7 mouse cellular contexts compared by ENCODE assay signal in the genomic region with DNA sequence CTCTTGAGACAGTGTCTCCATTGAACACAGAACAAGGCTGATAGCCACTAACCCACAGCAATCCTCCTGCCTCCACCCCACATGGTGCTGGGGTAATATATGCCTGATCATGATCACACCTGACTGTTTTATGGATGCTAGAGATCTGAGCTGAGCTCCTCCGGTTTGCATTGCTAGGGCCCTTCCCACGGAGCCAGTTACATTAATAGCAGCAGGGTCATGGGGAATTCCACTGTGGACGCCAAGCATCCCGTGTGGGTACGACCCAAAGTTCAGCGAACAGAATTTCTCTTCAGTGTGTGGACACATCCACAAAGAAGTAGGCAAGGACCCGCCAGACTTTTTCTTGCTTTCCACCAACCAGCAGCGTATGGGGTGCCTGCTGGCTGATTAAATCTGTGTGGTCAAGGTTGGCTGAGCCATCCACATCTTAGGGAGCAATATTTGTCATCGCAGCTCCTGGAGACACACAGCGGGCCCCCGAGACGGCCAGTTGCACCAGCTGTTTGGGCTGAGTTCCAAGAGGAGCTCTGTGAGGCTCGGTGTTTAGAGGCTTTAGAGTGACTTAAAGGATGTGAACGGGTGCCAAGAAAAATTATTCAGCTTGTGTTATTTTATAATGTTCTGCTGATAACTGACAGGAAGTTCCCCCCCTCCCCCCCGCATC. TPM values are rescaled to one million over a fixed set of nuclear protein-coding genes. Genes with fewer than 3 reads are reported as not detected.
DNase-seq lines count a peak whose midpoint lies in the region; ATAC-seq and TF ChIP-seq lines count a peak whose summit lies in the region.

No protein-coding gene starts in this region.

- no peaks in the 10 kb centered on the region for H3K36me3 ChIP-seq in neural tube, embryonic 13.5 days
- H3K36me3 ChIP-seq in myocyte (ENCODE audit: control insufficient read depth, insufficient read depth) = no peaks in the 10 kb centered on the region

- no peak for ATAC-seq in neural tube, embryonic 13.5 days (ENCODE audit: low read depth)
- ATAC-seq in erythroblast, adult 5-6 weeks (replicated peaks; ENCODE audit: low FRiP score, poor library complexity, severe bottlenecking) = peak; percentile 13; the same call in 1 of the 2 replicates
- peak; percentile 43 to 44; a peak in 3 of 4 replicates for ATAC-seq in hematopoietic stem cell, adult 5-6 weeks (replicated peaks in 1 of 2; ENCODE audit: insufficient read depth in 1 of 2, low FRiP score in 2 of 2, low TSS enrichment in 1 of 2, low read depth in 1 of 2, poor library complexity in 2 of 2, severe bottlenecking in 2 of 2)

- no peak overlapping the region for H3K4me3 ChIP-seq in neural tube, embryonic 13.5 days
- no peak overlapping the region for H3K4me3 ChIP-seq in myocyte

- H3K9ac ChIP-seq in neural tube, embryonic 13.5 days = 0 out of 2 replicates have a peak overlapping the region, but pooled peaks have one; percentile 22

- TF ChIP-seq POLR2A in myocyte (IDR thresholded peaks at IDR 0.05; ENCODE audit: insufficient read length, low read depth) = no peak

- peaks cover 43% of the 10 kb centered on the region for H3K4me1 ChIP-seq in neural tube, embryonic 13.5 days (replicated peaks)

- H3ac ChIP-seq in myocyte (ENCODE audit: control insufficient read depth, insufficient read length) = no peak overlapping the region

- H3K79me2 ChIP-seq in myocyte (ENCODE audit: control insufficient read depth, insufficient read depth) = no peaks in the 10 kb centered on the region

- WGBS in neural tube, embryonic 13.5 days = 49% methylated on average over 15 of the region's 15 CpGs

- peaks cover 56% of the 10 kb centered on the region for H3K27me3 ChIP-seq in neural tube, embryonic 13.5 days
- no peaks in the 10 kb centered on the region for H3K27me3 ChIP-seq in myocyte (ENCODE audit: control insufficient read depth, insufficient read depth, insufficient read length)

- H3K27ac ChIP-seq in neural tube, embryonic 13.5 days (replicated peaks) = peak overlapping the region; percentile 52

- DNase-seq in neural tube, embryonic 10.5 days (ENCODE audit: extremely low spot score, low spot score) = no peak
- no peak for DNase-seq in right cerebral cortex, postnatal 10 days (ENCODE audit: low spot score in 2 of 2)
- DNase-seq in cerebellum, adult 8-10 months = no peak

- no peak overlapping the region for H3K4me2 ChIP-seq in neural tube, embryonic 13.5 days
- H3K4me2 ChIP-seq in myocyte (ENCODE audit: low read depth) = peak overlapping the region; percentile 50

- no peaks in the 10 kb centered on the region for H3K9me3 ChIP-seq in neural tube, embryonic 13.5 days

TF ChIP-seq in myocyte, 11 proteins besides CTCF, POLR2A, EP300 and RAD21:
- 0 out of 2 replicates have a peak, but pooled peaks have one; percentile 1 for TF ChIP-seq CEBPB (IDR thresholded peaks at IDR 0.05; ENCODE audit: insufficient read depth, poor library complexity, severe bottlenecking)
- no peak for TF ChIP-seq MAX (IDR thresholded peaks at IDR 0.05; ENCODE audit: low read depth)
- no peak for TF ChIP-seq POLR2AphosphoS2 (IDR thresholded peaks at IDR 0.05; ENCODE audit: insufficient read length, low read depth)
- peak in 1 of 3 experiments; percentile 39 for TF ChIP-seq MYOD1 (IDR thresholded peaks at IDR 0.05; ENCODE audit: control insufficient read depth in 1 of 3, insufficient read length in 2 of 3, low read depth in 2 of 3)
- no peak for TF ChIP-seq SRF (IDR thresholded peaks at IDR 0.05; ENCODE audit: control insufficient read depth, insufficient read length, low read depth)
- TF ChIP-seq TCF3 (IDR thresholded peaks at IDR 0.05; ENCODE audit: insufficient read length, low read depth) = no peak
- TF ChIP-seq TCF12 (IDR thresholded peaks at IDR 0.05; ENCODE audit: insufficient read depth, poor library complexity, severe bottlenecking) = no peak

RNA-seq across cellular contexts. Expression of gene Map2k6, which starts 51.3 kb away (rescaled TPM):
- 24.4 and 27.2 TPM in 2 replicates for polyA plus RNA-seq in neural tube, embryonic 13.5 days (2015; fragmentation: Nextera tagmentation; extraction: Ambion mirVana)
- 0.63 and 0.77 TPM in 2 replicates for total RNA-seq in erythroblast, adult 5-6 weeks (2015; ENCODE audit: low replicate concordance)
- total RNA-seq in erythroblast, adult 5-6 weeks (2017; ENCODE audit: low replicate concordance) = 1.5 and 4.6 TPM in 2 replicates
- total RNA-seq in hematopoietic stem cell, adult 5-6 weeks (2017) = 21.7 and 27.0 TPM in 2 replicates
- 2.9 TPM for polyA plus RNA-seq in myocyte (2012; fragmentation: generic; extraction: Trizol)
